Mouse (Mus musculus) right cerebral cortex, adult 2 months (tissue): ENCODE data around the gene Trim16.
A peak's percentile ranks its signal among the peaks of the same experiment; 100 is the strongest.

Source experiments
- DNase-seq, 2 experiments: peaks; one replicate each; pipeline ENCODE4 v3.0.0; 2021 to 2022; ENCODE audit warnings: low spot score in 2 of 2

Trim16 gene

GRCm38 (mm10) chr11:62820059-62820541 lies at the start of gene Trim16:
Gene Trim16, plus strand, starts transcription at chr11:62820231.
- DNase-seq: peak; percentile 21 to 25

DNA sequence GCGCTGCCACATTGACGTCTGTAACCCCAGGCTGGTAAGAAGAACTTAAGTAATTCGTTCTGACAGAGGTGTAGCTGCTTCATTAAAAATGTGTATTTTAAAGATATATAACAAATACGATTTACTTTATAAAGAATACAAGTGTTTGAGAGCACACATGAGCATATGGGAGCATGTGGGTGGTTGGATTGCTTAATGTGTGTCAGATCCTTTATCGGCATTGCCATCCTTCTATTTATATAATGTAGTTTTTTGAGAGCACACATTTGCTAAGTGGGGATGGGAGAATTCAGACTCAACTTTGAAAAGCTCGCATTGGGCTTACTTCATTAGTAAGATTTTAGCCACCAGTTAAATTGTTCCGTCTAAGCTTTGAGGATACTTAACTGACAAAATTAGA lies 43.5 kb upstream of the Trim16 start:
- DNase-seq: peak; percentile 31

- peak; percentile 93 to 95 for DNase-seq
Observed at GRCm38 (mm10) chr11:62788935-62789616, 31.0 kb upstream of the Trim16 start, which contains the start of gene Zfp286. Gene Zfp286, minus strand, starts transcription at chr11:62789462.

- DNase-seq: no peak
Observed at GRCm38 (mm10) chr11:62789617-62789936, 30.5 kb upstream of the Trim16 start.

GRCm38 (mm10) chr11:62804119-62804518 lies 15.9 kb upstream of the Trim16 start:
- DNase-seq: no peak

- no peak for DNase-seq
Observed at GRCm38 (mm10) chr11:62807965-62808364, 12.1 kb upstream of the Trim16 start.

DNA sequence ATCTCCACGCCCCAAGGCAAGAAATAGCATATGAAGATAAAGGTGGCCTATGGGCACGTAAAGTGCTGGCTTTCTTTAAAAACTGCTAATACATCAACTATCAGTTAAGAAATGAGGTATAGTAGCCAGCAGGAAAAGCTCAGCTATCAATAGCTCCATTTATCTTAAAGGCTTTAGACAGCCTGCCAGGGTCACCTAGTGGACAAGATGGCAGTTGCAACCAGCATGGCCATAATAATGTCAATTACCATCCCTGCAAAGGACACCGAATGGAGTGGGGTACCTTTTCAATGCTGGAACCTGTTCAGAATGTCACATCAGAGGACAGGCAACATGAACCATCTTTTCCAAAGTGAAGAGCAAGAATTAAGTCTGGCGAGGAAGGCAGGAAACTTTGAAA lies 10.8 kb upstream of the Trim16 start:
- DNase-seq: no peak

GRCm38 (mm10) chr11:62812268-62812667 lies 7.8 kb upstream of the Trim16 start:
- DNase-seq: no peak

GRCm38 (mm10) chr11:62813497-62813896 lies 6.5 kb upstream of the Trim16 start:
- no peak for DNase-seq

GRCm38 (mm10) chr11:62813970-62814624 lies 5.9 kb upstream of the Trim16 start:
- no peak for DNase-seq

GRCm38 (mm10) chr11:62814625-62815024 lies 5.4 kb upstream of the Trim16 start:
- DNase-seq: no peak

- no peak for DNase-seq
Observed at GRCm38 (mm10) chr11:62815438-62815837, 4.6 kb upstream of the Trim16 start.

DNA sequence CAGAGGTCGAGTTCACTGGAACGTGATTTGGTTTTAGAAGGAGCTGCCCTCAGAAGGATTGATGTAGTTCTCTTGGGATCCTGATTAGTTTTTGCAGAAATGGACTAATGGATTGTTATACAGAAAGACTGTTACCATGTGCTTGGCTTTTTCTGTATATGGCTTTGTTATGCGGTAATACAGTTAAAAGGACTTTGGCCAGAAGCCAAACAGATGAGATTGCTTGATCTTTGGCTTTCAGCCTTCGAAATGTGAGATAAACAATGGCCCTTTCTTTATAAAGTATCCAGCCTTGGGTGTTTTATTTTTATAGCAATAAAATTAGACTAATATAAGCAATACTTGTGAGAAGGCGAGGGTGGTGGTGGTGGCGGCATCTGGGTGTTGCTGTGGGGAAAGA lies 3.4 kb upstream of the Trim16 start:
- DNase-seq: no peak

- no peak for DNase-seq
Observed at GRCm38 (mm10) chr11:62819059-62819686, 858 bp upstream of the Trim16 start.

DNA sequence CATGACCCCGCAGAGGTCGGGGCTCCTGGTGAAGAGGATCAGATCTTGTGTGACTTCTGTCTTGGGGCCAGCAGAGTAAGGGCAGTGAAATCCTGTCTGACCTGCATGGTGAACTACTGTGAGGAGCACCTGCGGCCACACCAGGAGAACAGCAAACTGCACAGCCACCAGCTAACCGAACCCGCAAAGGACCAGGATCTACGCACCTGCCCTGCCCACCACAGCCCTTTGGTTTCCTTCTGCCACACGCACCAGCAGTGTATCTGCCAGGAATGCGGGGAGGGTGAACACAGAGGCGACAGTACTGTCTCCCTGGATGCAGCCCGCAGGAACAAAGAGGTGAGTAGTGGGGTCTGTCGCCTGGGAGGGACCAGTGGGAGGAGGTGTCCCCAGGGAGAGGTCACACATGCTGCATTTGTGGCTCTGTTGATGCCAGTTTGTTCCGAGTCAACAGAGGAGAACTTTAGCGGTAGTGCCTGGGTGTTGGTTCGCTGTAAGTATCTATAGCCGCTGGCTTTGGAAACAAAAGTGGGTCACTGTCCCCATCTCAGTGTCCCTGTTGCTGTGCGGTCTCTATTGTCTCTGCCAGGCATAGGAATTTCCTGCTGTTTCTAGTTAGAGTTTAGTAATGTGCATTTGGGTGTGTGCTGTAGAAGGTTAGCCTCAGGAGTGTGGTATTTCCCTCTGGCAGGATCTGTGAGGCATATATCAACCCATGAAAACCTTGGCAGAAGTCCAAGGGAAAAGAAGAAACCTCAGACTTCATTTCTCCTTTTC lies 818 bp downstream of the Trim16 start:
- DNase-seq: peak in 1 of 2 experiments; percentile 7

- DNase-seq: no peak
Observed at GRCm38 (mm10) chr11:62821893-62822292, 1.9 kb downstream of the Trim16 start.

- DNase-seq: no peak
Observed at GRCm38 (mm10) chr11:62824211-62824610, 4.2 kb downstream of the Trim16 start.

DNA sequence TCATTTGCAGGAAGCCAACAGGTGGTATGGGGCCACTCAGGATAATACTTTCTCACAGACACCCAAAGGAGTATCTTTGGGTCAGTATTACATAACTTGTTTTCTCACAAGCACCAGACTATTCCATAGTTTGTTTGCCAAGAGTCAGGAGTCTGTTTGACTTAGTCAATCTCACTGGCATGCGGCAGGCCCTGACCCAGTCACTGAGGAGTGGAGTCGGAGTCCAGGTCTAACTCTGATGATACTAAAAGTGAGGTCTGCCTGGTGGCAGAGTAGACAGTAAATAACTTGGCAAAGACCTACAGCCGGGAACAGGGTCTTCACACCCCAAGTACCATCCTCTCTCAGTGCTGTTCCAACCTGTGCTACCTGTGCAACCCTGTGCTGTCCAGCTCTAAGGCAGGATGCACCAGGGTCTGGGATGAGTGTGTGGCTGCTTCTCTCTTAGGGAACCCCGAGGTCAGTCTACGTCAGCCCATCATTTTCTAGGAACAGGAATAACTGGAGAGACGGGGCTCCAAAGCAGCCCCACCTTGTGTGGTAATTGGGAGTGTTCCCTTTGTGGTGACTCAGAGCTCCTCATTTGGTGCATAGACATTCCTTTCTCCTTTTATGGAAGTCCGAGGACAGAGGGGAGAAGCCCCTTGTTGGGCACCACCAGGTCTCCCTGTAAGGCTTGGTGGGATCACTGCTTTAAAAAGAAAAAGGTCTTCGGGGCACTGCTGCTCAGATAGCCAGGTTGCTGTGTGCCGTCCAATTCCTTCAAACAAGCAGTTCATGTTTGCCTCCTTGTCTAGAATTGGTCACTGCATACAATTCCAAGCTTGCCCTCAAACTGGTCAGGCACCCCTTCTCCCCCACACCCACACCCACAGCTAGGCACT lies 5.4 kb downstream of the Trim16 start:
- DNase-seq: no peak

DNA sequence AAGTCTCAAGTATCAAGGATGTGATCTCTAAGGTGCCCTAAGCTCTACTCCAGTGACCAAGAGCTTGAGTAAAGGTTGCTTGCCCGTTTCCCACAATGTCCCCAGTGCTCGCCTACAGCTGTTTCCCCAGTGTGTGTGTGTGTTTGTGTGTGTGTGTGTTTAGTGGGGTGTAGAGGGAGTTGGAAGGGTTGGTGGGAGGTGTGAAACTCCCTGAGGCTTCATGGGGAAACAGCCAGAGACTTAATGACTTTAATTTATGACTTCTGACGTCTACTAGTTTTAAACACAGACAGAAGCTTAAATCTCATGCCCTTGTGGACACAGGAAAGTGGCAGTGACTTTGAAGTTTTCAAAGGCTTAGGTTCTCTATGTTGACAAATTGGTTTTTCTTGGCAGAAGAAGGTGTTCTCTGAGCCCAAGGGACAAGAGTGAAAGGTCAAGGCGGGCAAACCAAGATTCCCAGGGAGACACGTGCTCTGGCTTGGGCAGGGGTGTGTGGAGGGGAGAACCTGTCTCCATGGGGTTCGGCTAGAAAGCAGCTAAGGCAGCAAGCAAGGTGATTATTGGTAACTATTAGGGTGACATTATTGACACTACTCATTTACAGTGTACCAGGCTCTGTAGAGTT lies 6.2 kb downstream of the Trim16 start:
- no peak for DNase-seq

DNA sequence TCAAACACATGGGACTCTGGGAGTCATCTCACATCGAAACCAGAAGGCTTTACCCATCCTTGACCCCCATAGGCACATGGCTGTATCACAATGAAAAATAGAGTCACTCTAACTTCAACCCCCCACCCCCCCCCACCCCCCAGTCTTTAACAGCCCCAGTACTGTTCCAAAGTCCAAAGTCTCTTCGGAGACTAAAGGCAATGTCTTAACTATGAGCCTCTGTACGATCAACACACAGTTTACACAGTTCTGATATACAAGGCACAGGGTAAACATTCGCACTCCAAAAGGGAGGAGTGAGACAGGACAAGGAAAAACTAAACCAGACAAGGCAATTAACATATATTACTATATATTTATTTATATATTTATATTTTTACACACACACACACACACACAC lies 7.1 kb downstream of the Trim16 start:
- no peak for DNase-seq

- DNase-seq: no peak
Observed at GRCm38 (mm10) chr11:62827911-62828310, 7.9 kb downstream of the Trim16 start.
